Mouse (Mus musculus): ENCODE data around the gene Ypel4. TPM values are rescaled to one million over a fixed set of nuclear protein-coding genes. Genes with fewer than 3 reads are reported as not detected.
A peak's percentile ranks its signal among the peaks of the same experiment; 100 is the strongest.

Ypel4 gene
- polyA plus RNA-seq, 1 experiment from 2014 or later: 6.2 TPM

- 58% methylated on average over 1 of the region's 1 CpGs for WGBS
- Histone ChIP-seq H3K4me1 (ENCODE audit: control insufficient read depth, insufficient read depth, low read length) (no peaks in the 10 kb centered on the region; the same call in none of the 2 replicates), H3K36me3 (replicated peaks; ENCODE audit: control insufficient read depth, insufficient read depth, low read depth, low read length) (no peaks in the 10 kb centered on the region)
Observed at GRCm38 (mm10) chr2:84732394-84732793, 1.5 kb upstream of the Ypel4 start.

GRCm38 (mm10) chr2:84734351-84734864 lies 550 bp downstream of the Ypel4 start:
- 0 out of 2 replicates have a peak, but pooled peaks have one; percentile 2 for ATAC-seq (replicated peaks; ENCODE audit: insufficient number of reproducible peaks, low FRiP score, low TSS enrichment, low read depth)
- peak overlapping the region; percentile 76 for H3K4me2 ChIP-seq (ENCODE audit: low read depth, low read length)
- no peaks in the 10 kb centered on the region for H3K36me3 ChIP-seq (replicated peaks; ENCODE audit: control insufficient read depth, insufficient read depth, low read depth, low read length)
- no peaks in the 10 kb centered on the region for H3K27me3 ChIP-seq (ENCODE audit: control insufficient read depth, insufficient read depth, low read length)
- H3K27ac ChIP-seq (replicated peaks; ENCODE audit: low read depth, low read length): peak overlapping the region; percentile 52
- H3K4me3 ChIP-seq (ENCODE audit: low read depth, low read length): peak overlapping the region; percentile 46
- H3K9me3 ChIP-seq (replicated peaks; ENCODE audit: control insufficient read depth, low read length): no peaks in the 10 kb centered on the region
- H3K4me1 ChIP-seq (ENCODE audit: control insufficient read depth, insufficient read depth, low read length): no peaks in the 10 kb centered on the region; the same call in none of the 2 replicates
- peak; percentile 73 for DNase-seq (ENCODE audit: low spot score)
- WGBS: under 1% methylated on average over 11 of the region's 11 CpGs
- peak overlapping the region; percentile 77 for H3K9ac ChIP-seq (replicated peaks; ENCODE audit: low read length)

More at GRCm38 (mm10) chr2:84732394-84732793, 1.5 kb upstream of the Ypel4 start:
- Histone ChIP-seq H3K9ac (replicated peaks; ENCODE audit: low read length) (no peak overlapping the region), H3K4me3 (ENCODE audit: low read depth, low read length) (no peak overlapping the region), H3K4me2 (ENCODE audit: low read depth, low read length) (no peak overlapping the region), H3K27me3 (ENCODE audit: control insufficient read depth, insufficient read depth, low read length) (no peaks in the 10 kb centered on the region), H3K27ac (replicated peaks; ENCODE audit: low read depth, low read length) (no peak overlapping the region), H3K9me3 (replicated peaks; ENCODE audit: control insufficient read depth, low read length) (no peaks in the 10 kb centered on the region)
- ATAC-seq (replicated peaks; ENCODE audit: insufficient number of reproducible peaks, low FRiP score, low TSS enrichment, low read depth): no peak
- no peak for DNase-seq (ENCODE audit: low spot score)

GRCm38 (mm10) chr2:84734919-84735318 lies 1.1 kb downstream of the Ypel4 start:
- ATAC-seq (replicated peaks; ENCODE audit: insufficient number of reproducible peaks, low FRiP score, low TSS enrichment, low read depth) (no peak), DNase-seq (ENCODE audit: low spot score) (no peak)
- H3K4me2 ChIP-seq (ENCODE audit: low read depth, low read length): peak overlapping the region; percentile 76
- H3K9ac ChIP-seq (replicated peaks; ENCODE audit: low read length): peak overlapping the region; percentile 77
- H3K27me3 ChIP-seq (ENCODE audit: control insufficient read depth, insufficient read depth, low read length): no peaks in the 10 kb centered on the region
- H3K9me3 ChIP-seq (replicated peaks; ENCODE audit: control insufficient read depth, low read length): no peaks in the 10 kb centered on the region
- H3K27ac ChIP-seq (replicated peaks; ENCODE audit: low read depth, low read length): no peak overlapping the region
- no peaks in the 10 kb centered on the region; the same call in none of the 2 replicates for H3K4me1 ChIP-seq (ENCODE audit: control insufficient read depth, insufficient read depth, low read length)
- WGBS: 2% methylated on average over 2 of the region's 2 CpGs
- H3K36me3 ChIP-seq (replicated peaks; ENCODE audit: control insufficient read depth, insufficient read depth, low read depth, low read length): no peaks in the 10 kb centered on the region
- H3K4me3 ChIP-seq (ENCODE audit: low read depth, low read length): peak overlapping the region; percentile 46

GRCm38 (mm10) chr2:84735346-84735920 lies 1.6 kb downstream of the Ypel4 start:
- peak overlapping the region; percentile 76 for H3K4me2 ChIP-seq (ENCODE audit: low read depth, low read length)
- H3K4me1 ChIP-seq (ENCODE audit: control insufficient read depth, insufficient read depth, low read length): no peaks in the 10 kb centered on the region; the same call in none of the 2 replicates
- WGBS: 22% methylated on average over 7 of the region's 7 CpGs
- ATAC-seq (replicated peaks; ENCODE audit: insufficient number of reproducible peaks, low FRiP score, low TSS enrichment, low read depth) (no peak), DNase-seq (ENCODE audit: low spot score) (peak; percentile 28)
- no peak overlapping the region for H3K9ac ChIP-seq (replicated peaks; ENCODE audit: low read length)
- no peaks in the 10 kb centered on the region for H3K27me3 ChIP-seq (ENCODE audit: control insufficient read depth, insufficient read depth, low read length)
- H3K36me3 ChIP-seq (replicated peaks; ENCODE audit: control insufficient read depth, insufficient read depth, low read depth, low read length): no peaks in the 10 kb centered on the region
- H3K9me3 ChIP-seq (replicated peaks; ENCODE audit: control insufficient read depth, low read length): no peaks in the 10 kb centered on the region
- H3K27ac ChIP-seq (replicated peaks; ENCODE audit: low read depth, low read length): no peak overlapping the region
- peak overlapping the region; percentile 46; the same call in 1 of the 2 replicates for H3K4me3 ChIP-seq (ENCODE audit: low read depth, low read length)

- peak overlapping the region; percentile 41 for H3K9ac ChIP-seq (replicated peaks; ENCODE audit: low read length)
- H3K9me3 ChIP-seq (replicated peaks; ENCODE audit: control insufficient read depth, low read length): no peaks in the 10 kb centered on the region
- no peak overlapping the region for H3K4me3 ChIP-seq (ENCODE audit: low read depth, low read length)
- DNase-seq (ENCODE audit: low spot score): peak; percentile 46
- no peaks in the 10 kb centered on the region for H3K36me3 ChIP-seq (replicated peaks; ENCODE audit: control insufficient read depth, insufficient read depth, low read depth, low read length)
- WGBS: 5% methylated on average over 27 of the region's 27 CpGs
- H3K27ac ChIP-seq (replicated peaks; ENCODE audit: low read depth, low read length): no peak overlapping the region; the same call in 1 of the 2 replicates
- no peak for ATAC-seq (replicated peaks; ENCODE audit: insufficient number of reproducible peaks, low FRiP score, low TSS enrichment, low read depth)
- H3K4me1 ChIP-seq (ENCODE audit: control insufficient read depth, insufficient read depth, low read length): no peaks in the 10 kb centered on the region; the same call in none of the 2 replicates
- H3K4me2 ChIP-seq (ENCODE audit: low read depth, low read length): peak overlapping the region; percentile 37
- H3K27me3 ChIP-seq (ENCODE audit: control insufficient read depth, insufficient read depth, low read length): no peaks in the 10 kb centered on the region
Observed at GRCm38 (mm10) chr2:84736312-84737161, 2.7 kb downstream of the Ypel4 start.

GRCm38 (mm10) chr2:84737451-84737925 lies 3.6 kb downstream of the Ypel4 start:
- no peaks in the 10 kb centered on the region for H3K27me3 ChIP-seq (ENCODE audit: control insufficient read depth, insufficient read depth, low read length)
- peak overlapping the region; percentile 18; the same call in 1 of the 2 replicates for H3K9ac ChIP-seq (replicated peaks; ENCODE audit: low read length)
- no peaks in the 10 kb centered on the region for H3K36me3 ChIP-seq (replicated peaks; ENCODE audit: control insufficient read depth, insufficient read depth, low read depth, low read length)
- peak; percentile 73 for DNase-seq (ENCODE audit: low spot score)
- ATAC-seq (replicated peaks; ENCODE audit: insufficient number of reproducible peaks, low FRiP score, low TSS enrichment, low read depth): peak; percentile 14
- peak overlapping the region; percentile 2; the same call in 1 of the 2 replicates for H3K4me2 ChIP-seq (ENCODE audit: low read depth, low read length)
- no peaks in the 10 kb centered on the region for H3K9me3 ChIP-seq (replicated peaks; ENCODE audit: control insufficient read depth, low read length)
- H3K4me3 ChIP-seq (ENCODE audit: low read depth, low read length): no peak overlapping the region
- peak overlapping the region; percentile 15; the same call in 1 of the 2 replicates for H3K27ac ChIP-seq (replicated peaks; ENCODE audit: low read depth, low read length)
- H3K4me1 ChIP-seq (ENCODE audit: control insufficient read depth, insufficient read depth, low read length): no peaks in the 10 kb centered on the region; the same call in none of the 2 replicates
- WGBS: 2% methylated on average over 8 of the region's 8 CpGs

- no peak for ATAC-seq (replicated peaks; ENCODE audit: insufficient number of reproducible peaks, low FRiP score, low TSS enrichment, low read depth)
- Histone ChIP-seq H3K9me3 (replicated peaks; ENCODE audit: control insufficient read depth, low read length) (no peaks in the 10 kb centered on the region), H3K4me3 (ENCODE audit: low read depth, low read length) (no peak overlapping the region), H3K27ac (replicated peaks; ENCODE audit: low read depth, low read length) (peak overlapping the region; percentile 29; the same call in 1 of the 2 replicates), H3K4me2 (ENCODE audit: low read depth, low read length) (peak overlapping the region; percentile 26), H3K9ac (replicated peaks; ENCODE audit: low read length) (peak overlapping the region; percentile 35), H3K27me3 (ENCODE audit: control insufficient read depth, insufficient read depth, low read length) (no peaks in the 10 kb centered on the region), H3K36me3 (replicated peaks; ENCODE audit: control insufficient read depth, insufficient read depth, low read depth, low read length) (no peaks in the 10 kb centered on the region), H3K4me1 (ENCODE audit: control insufficient read depth, insufficient read depth, low read length) (no peaks in the 10 kb centered on the region; the same call in none of the 2 replicates)
- peak; percentile 77 for DNase-seq (ENCODE audit: low spot score)
- 2% methylated on average over 12 of the region's 12 CpGs for WGBS
Observed at GRCm38 (mm10) chr2:84738271-84738911, 4.5 kb downstream of the Ypel4 start.

All from embryonic facial prominence, embryonic 11.5 days (tissue).